Mouse (Mus musculus): ENCODE data around the gene Pdlim1. TPM values are rescaled to one million over a fixed set of nuclear protein-coding genes. Genes with fewer than 3 reads are reported as not detected.

The Pdlim1 gene
- polyA plus RNA-seq, 1 experiment from 2014 or later, result 71.2 TPM

DNA sequence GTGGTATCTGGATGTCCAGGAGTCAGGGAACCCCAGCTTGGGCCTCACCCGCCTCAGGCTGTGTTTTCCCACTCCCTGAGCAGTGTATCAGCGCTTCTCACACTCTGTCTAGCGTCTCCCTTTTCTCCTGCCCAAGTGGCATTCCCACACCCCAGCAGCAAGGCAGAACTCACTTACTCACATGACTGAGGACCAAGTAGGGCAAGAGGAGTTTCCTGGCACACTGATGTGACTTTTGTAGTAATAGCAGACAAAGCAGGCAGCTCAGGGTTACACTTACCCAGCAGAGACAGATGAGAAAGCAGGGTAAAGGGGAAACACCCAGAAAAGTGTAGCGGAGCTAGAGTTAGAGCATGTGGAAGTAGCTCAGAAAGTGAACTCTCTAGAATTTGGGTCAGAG lies 93.3 kb downstream of the Pdlim1 start:
- H3K4me1 ChIP-seq (replicated peaks; ENCODE audit: control insufficient read depth, insufficient read depth, low read length), result no peaks in the 10 kb centered on the region

More for the DNA sequence above, 93.3 kb downstream of the Pdlim1 start:
- WGBS, result 78% methylated on average over 4 of the region's 4 CpGs
- H3K4me3 ChIP-seq (ENCODE audit: low read depth, low read length), result no peak overlapping the region
- H3K36me3 ChIP-seq (ENCODE audit: control insufficient read depth, insufficient read depth, low read length), result no peaks in the 10 kb centered on the region
- DNase-seq (ENCODE audit: low spot score) (no peak), ATAC-seq (replicated peaks; ENCODE audit: low FRiP score) (no peak)
- no peak overlapping the region for H3K4me2 ChIP-seq (ENCODE audit: low read depth, low read length, severe bottlenecking)
- no peaks in the 10 kb centered on the region for H3K27me3 ChIP-seq (ENCODE audit: control insufficient read depth, insufficient read depth, low read length)
- no peaks in the 10 kb centered on the region for H3K9me3 ChIP-seq (ENCODE audit: control insufficient read depth, low read length)
- H3K9ac ChIP-seq (ENCODE audit: low read length), result no peak overlapping the region
- H3K27ac ChIP-seq (ENCODE audit: low read depth, low read length), result no peak overlapping the region

Other genes with a start within 250 kb of the Pdlim1 start
- not detected in 2 replicates for gene Cyp2c54, start 198.0 kb downstream of the Pdlim1 start, polyA plus RNA-seq (2014; fragmentation: Nextera tagmentation; extraction: Ambion mirVana)
- not detected in 2 replicates for gene Cyp2c50, start 182.2 kb downstream of the Pdlim1 start, polyA plus RNA-seq (2014; fragmentation: Nextera tagmentation; extraction: Ambion mirVana)
- not detected in 2 replicates for gene Cyp2c70, start 84.5 kb downstream of the Pdlim1 start, polyA plus RNA-seq (2014; fragmentation: Nextera tagmentation; extraction: Ambion mirVana)
- gene Sorbs1, start 241.9 kb upstream of the Pdlim1 start, polyA plus RNA-seq (2014; fragmentation: Nextera tagmentation; extraction: Ambion mirVana), result 62.3 and 66.0 TPM in 2 replicates

Measured in forebrain, embryonic 11.5 days (tissue).